13 mouse cellular contexts compared by ENCODE assay signal in genomic region chr6:125193390-125193789, GRCm38 (mm10). TPM values are rescaled to one million over a fixed set of nuclear protein-coding genes. Genes with fewer than 3 reads are reported as not detected.
DNase-seq lines count a peak whose midpoint lies in the region; ATAC-seq and TF ChIP-seq lines count a peak whose summit lies in the region.
"Had no signal": no experiment of that assay in that cellular context is flagged by ENCODE, and none has a peak within 500 bp of the region (broad histone marks: within the 10 kb centered on the region; RNA-seq: fewer than 3 reads in every experiment).

No protein-coding gene starts in this region.

- peaks cover 28% of the 10 kb centered on the region for H3K36me3 ChIP-seq in forebrain, embryonic 14.5 days (ENCODE audit: control insufficient read depth, insufficient read depth, low read length)
- H3K36me3 ChIP-seq in forebrain, postnatal 0 days (ENCODE audit: insufficient read depth) = 0 out of 2 replicates have a peak, but pooled peaks cover 12% of the 10 kb centered on the region
- H3K36me3 ChIP-seq in kidney, embryonic 16.5 days (ENCODE audit: insufficient read depth, low read length) = peaks cover 27% of the 10 kb centered on the region
- H3K36me3 ChIP-seq in liver, embryonic 15.5 days (replicated peaks) = peaks cover 44% of the 10 kb centered on the region

- no peak overlapping the region for H3K9ac ChIP-seq in forebrain, embryonic 14.5 days (ENCODE audit: low read length)
- H3K9ac ChIP-seq in forebrain, postnatal 0 days = no peak overlapping the region
- H3K9ac ChIP-seq in kidney, embryonic 16.5 days (replicated peaks; ENCODE audit: low read length) = 0 out of 2 replicates have a peak overlapping the region, but pooled peaks have one; percentile 92
- H3K9ac ChIP-seq in liver, embryonic 15.5 days = peak overlapping the region; percentile 80

- H3K27me3 ChIP-seq in forebrain, embryonic 14.5 days (replicated peaks; ENCODE audit: control insufficient read depth, insufficient read depth, low read length) = no peaks in the 10 kb centered on the region
- H3K27me3 ChIP-seq in forebrain, postnatal 0 days (ENCODE audit: insufficient read depth, low read length) = no peaks in the 10 kb centered on the region
- H3K27me3 ChIP-seq in kidney, embryonic 16.5 days (ENCODE audit: insufficient read depth, low read length) = no peaks in the 10 kb centered on the region
- no peaks in the 10 kb centered on the region for H3K27me3 ChIP-seq in liver, embryonic 15.5 days

- H3K4me2 ChIP-seq in forebrain, embryonic 14.5 days (ENCODE audit: low read length) = 0 out of 2 replicates have a peak overlapping the region, but pooled peaks have one; percentile 84
- no peak overlapping the region for H3K4me2 ChIP-seq in forebrain, postnatal 0 days (ENCODE audit: low read depth)
- no peak overlapping the region for H3K4me2 ChIP-seq in kidney, embryonic 16.5 days (replicated peaks; ENCODE audit: low read depth, low read length)
- H3K4me2 ChIP-seq in liver, embryonic 15.5 days = peak overlapping the region; percentile 76

- H3K4me3 ChIP-seq in forebrain, embryonic 14.5 days (ENCODE audit: low read depth, low read length) = no peak overlapping the region
- H3K4me3 ChIP-seq in forebrain, postnatal 0 days (ENCODE audit: low read depth, low read length) = no peak overlapping the region
- H3K4me3 ChIP-seq in kidney, embryonic 16.5 days (ENCODE audit: low read length) = no peak overlapping the region
- H3K4me3 ChIP-seq in liver, embryonic 15.5 days (replicated peaks) = peak overlapping the region; percentile 70

- no peak overlapping the region for H3K27ac ChIP-seq in forebrain, embryonic 14.5 days (ENCODE audit: low read depth, low read length)
- no peak overlapping the region for H3K27ac ChIP-seq in forebrain, postnatal 0 days (ENCODE audit: low read depth, low read length)
- no peak overlapping the region for H3K27ac ChIP-seq in kidney, embryonic 16.5 days (ENCODE audit: low read length)
- peak overlapping the region; percentile 99 for H3K27ac ChIP-seq in liver, embryonic 15.5 days (replicated peaks)

- 88% methylated on average over 7 of the region's 7 CpGs for WGBS in forebrain, embryonic 14.5 days
- 81% methylated on average over 7 of the region's 7 CpGs for WGBS in forebrain, postnatal 0 days
- WGBS in kidney, embryonic 16.5 days = 55% methylated on average over 7 of the region's 7 CpGs
- 29% methylated on average over 7 of the region's 7 CpGs for WGBS in liver, embryonic 15.5 days (ENCODE audit: insufficient replicate concordance)

- ATAC-seq in forebrain, embryonic 14.5 days = no peak
- no peak for ATAC-seq in forebrain, postnatal 0 days
- ATAC-seq in kidney, embryonic 16.5 days (ENCODE audit: low FRiP score, low TSS enrichment) = no peak
- ATAC-seq in liver, embryonic 15.5 days (ENCODE audit: insufficient read depth) = no peak
- ATAC-seq: activated CD4-positive, CD25-positive, alpha-beta regulatory T cell, adult 4 months had no signal

- TF ChIP-seq CTCF in forebrain, postnatal 0 days (IDR thresholded peaks at IDR 0.05; ENCODE audit: low read depth) = no peak

- H3K9me3 ChIP-seq in forebrain, embryonic 14.5 days (replicated peaks; ENCODE audit: control insufficient read depth, low read length) = no peaks in the 10 kb centered on the region
- no peaks in the 10 kb centered on the region for H3K9me3 ChIP-seq in forebrain, postnatal 0 days (ENCODE audit: low read length)
- no peaks in the 10 kb centered on the region for H3K9me3 ChIP-seq in kidney, embryonic 16.5 days (ENCODE audit: low read length)
- H3K9me3 ChIP-seq in liver, embryonic 15.5 days (replicated peaks) = no peaks in the 10 kb centered on the region

- peaks cover 7% of the 10 kb centered on the region for H3K4me1 ChIP-seq in forebrain, embryonic 14.5 days (ENCODE audit: control insufficient read depth, insufficient read depth, low read length)
- H3K4me1 ChIP-seq in forebrain, postnatal 0 days (ENCODE audit: insufficient read depth) = peaks cover 8% of the 10 kb centered on the region; the same call in 1 of the 2 replicates
- peaks cover 14% of the 10 kb centered on the region; the same call in 1 of the 2 replicates for H3K4me1 ChIP-seq in kidney, embryonic 16.5 days (ENCODE audit: insufficient read depth, low read length)
- H3K4me1 ChIP-seq in liver, embryonic 15.5 days (replicated peaks) = peaks cover 33% of the 10 kb centered on the region

- no peak for DNase-seq in forebrain, embryonic 14.5 days (ENCODE audit: low spot score)
- no peak for DNase-seq in forebrain, postnatal 0 days
- no peak for DNase-seq in kidney, adult 18-20 months
- peak; percentile 50 for DNase-seq in adipocyte (ENCODE audit: low spot score)
- no peak for DNase-seq in embryo, embryonic 10 days (ENCODE audit: low spot score)
- DNase-seq in layer of hippocampus, adult 9-10 months (ENCODE audit: low spot score) = no peak
- DNase-seq: cerebellum, adult 18-20 months; heart, adult 18-20 months; kidney, postnatal 36 days; retina, postnatal 1 day had no signal

RNA-seq across cellular contexts. Expression of gene Mrpl51, which starts 1.8 kb away (rescaled TPM):
- 160 and 179 TPM in 2 replicates for polyA plus RNA-seq in forebrain, embryonic 14.5 days (2014; fragmentation: Nextera tagmentation; extraction: Ambion mirVana)
- total RNA-seq in forebrain, postnatal 0 days (2014; rRNA removed) = 51.3 and 54.0 TPM in 2 replicates
- polyA plus RNA-seq in forebrain, postnatal 0 days (2015; fragmentation: Nextera tagmentation; extraction: Ambion mirVana) = 146 and 148 TPM in 2 replicates
- 213 and 228 TPM in 2 replicates for polyA plus RNA-seq in kidney, embryonic 16.5 days (2015; fragmentation: Nextera tagmentation; extraction: Ambion mirVana)
- 145 and 160 TPM in 2 replicates for polyA plus RNA-seq in liver, embryonic 15.5 days (2015; fragmentation: Nextera tagmentation; extraction: Ambion mirVana)

RNA-seq across cellular contexts. Expression of gene Ncapd2, which starts 1.9 kb away (rescaled TPM):
- polyA plus RNA-seq in forebrain, embryonic 14.5 days (2014; fragmentation: Nextera tagmentation; extraction: Ambion mirVana) = 64.4 and 67.6 TPM in 2 replicates
- total RNA-seq in forebrain, postnatal 0 days (2014; rRNA removed) = 32.5 and 43.5 TPM in 2 replicates
- 18.9 and 25.8 TPM in 2 replicates for polyA plus RNA-seq in forebrain, postnatal 0 days (2015; fragmentation: Nextera tagmentation; extraction: Ambion mirVana)
- polyA plus RNA-seq in kidney, embryonic 16.5 days (2015; fragmentation: Nextera tagmentation; extraction: Ambion mirVana) = 151 and 163 TPM in 2 replicates
- polyA plus RNA-seq in liver, embryonic 15.5 days (2015; fragmentation: Nextera tagmentation; extraction: Ambion mirVana) = 93.2 and 109 TPM in 2 replicates

RNA-seq across cellular contexts. Expression of gene Vamp1, which starts 22.0 kb away (rescaled TPM):
- polyA plus RNA-seq in forebrain, embryonic 14.5 days (2014; fragmentation: Nextera tagmentation; extraction: Ambion mirVana) = 1.7 and 2.7 TPM in 2 replicates
- 6.7 and 12.9 TPM in 2 replicates for total RNA-seq in forebrain, postnatal 0 days (2014; rRNA removed)
- 7.9 and 11.9 TPM in 2 replicates for polyA plus RNA-seq in forebrain, postnatal 0 days (2015; fragmentation: Nextera tagmentation; extraction: Ambion mirVana)
- polyA plus RNA-seq in kidney, embryonic 16.5 days (2015; fragmentation: Nextera tagmentation; extraction: Ambion mirVana) = 7.5 and 7.7 TPM in 2 replicates
- 1.8 and 1.9 TPM in 2 replicates for polyA plus RNA-seq in liver, embryonic 15.5 days (2015; fragmentation: Nextera tagmentation; extraction: Ambion mirVana)

RNA-seq across cellular contexts. Expression of gene Gapdh, which starts 27.1 kb away (rescaled TPM):
- 1,676 and 1,964 TPM in 2 replicates for polyA plus RNA-seq in forebrain, embryonic 14.5 days (2014; fragmentation: Nextera tagmentation; extraction: Ambion mirVana)
- 2,022 and 2,511 TPM in 2 replicates for total RNA-seq in forebrain, postnatal 0 days (2014; rRNA removed)
- polyA plus RNA-seq in forebrain, postnatal 0 days (2015; fragmentation: Nextera tagmentation; extraction: Ambion mirVana) = 1,543 and 1,551 TPM in 2 replicates
- polyA plus RNA-seq in kidney, embryonic 16.5 days (2015; fragmentation: Nextera tagmentation; extraction: Ambion mirVana) = 2,036 and 2,102 TPM in 2 replicates
- 1,016 and 1,025 TPM in 2 replicates for polyA plus RNA-seq in liver, embryonic 15.5 days (2015; fragmentation: Nextera tagmentation; extraction: Ambion mirVana)

RNA-seq across cellular contexts. Expression of gene Tapbpl, which starts 38.3 kb away (rescaled TPM):
- polyA plus RNA-seq in forebrain, embryonic 14.5 days (2014; fragmentation: Nextera tagmentation; extraction: Ambion mirVana) = 1.8 and 2.6 TPM in 2 replicates
- total RNA-seq in forebrain, postnatal 0 days (2014; rRNA removed) = 2.5 and 4.3 TPM in 2 replicates
- 3.7 and 6.9 TPM in 2 replicates for polyA plus RNA-seq in forebrain, postnatal 0 days (2015; fragmentation: Nextera tagmentation; extraction: Ambion mirVana)
- 7.4 and 8.2 TPM in 2 replicates for polyA plus RNA-seq in kidney, embryonic 16.5 days (2015; fragmentation: Nextera tagmentation; extraction: Ambion mirVana)
- 8.4 and 9.0 TPM in 2 replicates for polyA plus RNA-seq in liver, embryonic 15.5 days (2015; fragmentation: Nextera tagmentation; extraction: Ambion mirVana)

Comparison
In these comparisons a context has a peak if more than half of its experiments do, and no peak if none do; other contexts are left out.
1. H3K4me2 ChIP-seq: peak in forebrain, embryonic 14.5 days (single experiment) and liver, embryonic 15.5 days (single experiment); none in forebrain, postnatal 0 days (single experiment) and kidney, embryonic 16.5 days (single experiment).
2. H3K9ac ChIP-seq: peak in kidney, embryonic 16.5 days (single experiment) and liver, embryonic 15.5 days (single experiment); none in forebrain, embryonic 14.5 days (single experiment) and forebrain, postnatal 0 days (single experiment).